Mouse (Mus musculus) neural tube, embryonic 12.5 days (tissue): ENCODE results near the gene Ctu1. TPM values are rescaled to one million over a fixed set of nuclear protein-coding genes. Genes with fewer than 3 reads are reported as not detected.

Source experiments
- ATAC-seq: fragments of 200-750 bp; cut with Nextera tagmentation; 2 replicates; pipeline ENCODE4 v1.8.0; 2017; ENCODE audit warnings: low read depth, mild to moderate bottlenecking, moderate TSS enrichment, moderate library complexity; ENCODE audit not compliant: low FRiP score
- H3K27ac ChIP-seq: fragments of 300-500 bp; sonication (generic); 2 replicates; pipeline ENCODE4 v1.5.1; 2016
- H3K27me3 ChIP-seq: fragments of 300-500 bp; sonication (generic); replicated peaks from 2 replicates; pipeline ENCODE4 v1.6.1; 2016; ENCODE audit warnings: mild to moderate bottlenecking
- H3K36me3 ChIP-seq: fragments of 300-500 bp; sonication (generic); 2 replicates; pipeline ENCODE4 v1.6.1; 2016; ENCODE audit warnings: mild to moderate bottlenecking
- H3K4me1 ChIP-seq: fragments of 300-500 bp; sonication (generic); 2 replicates; pipeline ENCODE4 v1.6.1; 2016
- H3K4me2 ChIP-seq: fragments of 300-500 bp; sonication (generic); replicated peaks from 2 replicates; pipeline ENCODE4 v1.6.1; 2016; ENCODE audit warnings: mild to moderate bottlenecking
- H3K4me3 ChIP-seq: fragments of 300-500 bp; sonication (generic); 2 replicates; pipeline ENCODE4 v1.5.1; 2016
- H3K9ac ChIP-seq: fragments of 300-500 bp; sonication (generic); 2 replicates; pipeline ENCODE4 v1.6.1; 2016; ENCODE audit warnings: mild to moderate bottlenecking
- H3K9me3 ChIP-seq: fragments of 300-500 bp; sonication (generic); 2 replicates; pipeline ENCODE4 v1.6.1; 2016; ENCODE audit warnings: mild to moderate bottlenecking
- WGBS: fragments of 180-500 bp; shearing (Covaris S2); methylation state at CpG from one replicate; pipeline ENCODE4 v1.1.7; 2016; 5-methylcytosine and 5-hydroxymethylcytosine counted together
- polyA plus RNA-seq: library from polyadenylated mRNA; unstranded; fragments of >200 nt; fragmentation: Nextera tagmentation; extraction: Ambion mirVana; gene quantifications from 2 replicates; pipeline ENCODE4 v1.2.1, GENCODE M21; 2016

Ctu1 gene
- polyA plus RNA-seq, result 19.6 and 19.9 TPM in 2 replicates

GRCm38 (mm10) chr7:43671809-43672580, at the start of gene Ctu1:
Gene Ctu1 (plus strand): TSS chr7:43672016.
- peaks cover 8% of the 10 kb centered on the region for H3K4me1 ChIP-seq
- H3K27me3 ChIP-seq, result no peaks in the 10 kb centered on the region
- no peak within 1 kb of the TSS for H3K27ac ChIP-seq
- H3K9me3 ChIP-seq, result no peaks in the 10 kb centered on the region; the same call in 1 of the 2 replicates
- under 1% methylated on average over 26 of the region's 26 CpGs for WGBS
- H3K4me3 ChIP-seq, result peak within 1 kb of the TSS; percentile 61
- H3K9ac ChIP-seq, result peak within 1 kb of the TSS; percentile 67
- ATAC-seq, result peak; percentile 93
- H3K36me3 ChIP-seq, result peaks cover 25% of the 10 kb centered on the region
- H3K4me2 ChIP-seq, result peak within 1 kb of the TSS; percentile 75

GRCm38 (mm10) chr7:43622927-43623326, 48.9 kb upstream of the Ctu1 start:
- H3K36me3 ChIP-seq, result no peaks in the 10 kb centered on the region
- H3K4me2 ChIP-seq, result no peak overlapping the region
- no peaks in the 10 kb centered on the region for H3K4me1 ChIP-seq
- H3K9me3 ChIP-seq, result no peaks in the 10 kb centered on the region
- no peak for ATAC-seq
- H3K9ac ChIP-seq, result no peak overlapping the region
- H3K27me3 ChIP-seq, result no peaks in the 10 kb centered on the region
- H3K4me3 ChIP-seq, result no peak overlapping the region
- WGBS, result 84% methylated on average over 7 of the region's 7 CpGs
- no peak overlapping the region for H3K27ac ChIP-seq

- Histone ChIP-seq H3K4me3 (no peak overlapping the region), H3K9ac (no peak overlapping the region), H3K36me3 (no peaks in the 10 kb centered on the region), H3K27ac (no peak overlapping the region), H3K4me2 (peak overlapping the region; percentile 31), H3K27me3 (no peaks in the 10 kb centered on the region), H3K9me3 (no peaks in the 10 kb centered on the region), H3K4me1 (no peaks in the 10 kb centered on the region)
- ATAC-seq, result no peak
- 14% methylated on average over 10 of the region's 10 CpGs for WGBS
Measured at GRCm38 (mm10) chr7:43623819-43624218, 48.0 kb upstream of the Ctu1 start.

- no peaks in the 10 kb centered on the region for H3K9me3 ChIP-seq
- H3K9ac ChIP-seq, result no peak overlapping the region
- H3K4me2 ChIP-seq, result no peak overlapping the region
- no peak overlapping the region for H3K4me3 ChIP-seq
- H3K27ac ChIP-seq, result no peak overlapping the region
- H3K4me1 ChIP-seq, result no peaks in the 10 kb centered on the region
- H3K36me3 ChIP-seq, result no peaks in the 10 kb centered on the region
- WGBS, result 66% methylated on average over 3 of the region's 3 CpGs
- no peak for ATAC-seq
- H3K27me3 ChIP-seq, result no peaks in the 10 kb centered on the region
Measured at GRCm38 (mm10) chr7:43625065-43625464, 46.8 kb upstream of the Ctu1 start.

GRCm38 (mm10) chr7:43625794-43626422, 45.9 kb upstream of the Ctu1 start:
- 84% methylated on average over 8 of the region's 8 CpGs for WGBS
- no peak overlapping the region for H3K27ac ChIP-seq
- no peak for ATAC-seq

GRCm38 (mm10) chr7:43633940-43634339, 37.9 kb upstream of the Ctu1 start:
- no peaks in the 10 kb centered on the region for H3K27me3 ChIP-seq
- H3K4me2 ChIP-seq, result no peak overlapping the region
- ATAC-seq, result no peak
- no peak overlapping the region for H3K27ac ChIP-seq
- WGBS, result 57% methylated on average over 4 of the region's 4 CpGs
- no peaks in the 10 kb centered on the region for H3K4me1 ChIP-seq
- H3K9ac ChIP-seq, result no peak overlapping the region
- H3K36me3 ChIP-seq, result no peaks in the 10 kb centered on the region
- H3K4me3 ChIP-seq, result no peak overlapping the region
- H3K9me3 ChIP-seq, result no peaks in the 10 kb centered on the region

More at GRCm38 (mm10) chr7:43625794-43626422, 45.9 kb upstream of the Ctu1 start:
- Histone ChIP-seq H3K4me3 (no peak overlapping the region), H3K9ac (no peak overlapping the region), H3K27me3 (no peaks in the 10 kb centered on the region), H3K4me2 (no peak overlapping the region), H3K4me1 (no peaks in the 10 kb centered on the region), H3K36me3 (no peaks in the 10 kb centered on the region), H3K9me3 (no peaks in the 10 kb centered on the region)

- Histone ChIP-seq H3K9ac (no peak within 1 kb of the TSS), H3K27ac (no peak within 1 kb of the TSS), H3K4me1 (no peaks in the 10 kb centered on the region), H3K4me2 (no peak within 1 kb of the TSS), H3K36me3 (no peaks in the 10 kb centered on the region), H3K9me3 (no peaks in the 10 kb centered on the region), H3K4me3 (no peak within 1 kb of the TSS), H3K27me3 (no peaks in the 10 kb centered on the region)
- no peak for ATAC-seq
- 77% methylated on average over 6 of the region's 6 CpGs for WGBS
Measured at GRCm38 (mm10) chr7:43634500-43634899, 37.3 kb upstream of the Ctu1 start, which contains the start of gene Ceacam18. Gene Ceacam18 (plus strand): TSS chr7:43634707.

- H3K9me3 ChIP-seq, result no peaks in the 10 kb centered on the region
- H3K4me1 ChIP-seq, result no peaks in the 10 kb centered on the region
- WGBS, result 71% methylated on average over 2 of the region's 2 CpGs
- H3K27me3 ChIP-seq, result no peaks in the 10 kb centered on the region
- H3K36me3 ChIP-seq, result no peaks in the 10 kb centered on the region
- no peak overlapping the region for H3K9ac ChIP-seq
- H3K27ac ChIP-seq, result no peak overlapping the region
- no peak for ATAC-seq
- no peak overlapping the region for H3K4me2 ChIP-seq
- H3K4me3 ChIP-seq, result no peak overlapping the region
Measured at GRCm38 (mm10) chr7:43636194-43636593, 35.6 kb upstream of the Ctu1 start.

- H3K36me3 ChIP-seq, result no peaks in the 10 kb centered on the region
- no peak for ATAC-seq
- no peaks in the 10 kb centered on the region for H3K4me1 ChIP-seq
- no peaks in the 10 kb centered on the region for H3K27me3 ChIP-seq
- H3K4me3 ChIP-seq, result no peak overlapping the region
- 69% methylated on average over 1 of the region's 1 CpGs for WGBS
- no peaks in the 10 kb centered on the region for H3K9me3 ChIP-seq
- no peak overlapping the region for H3K4me2 ChIP-seq
- no peak overlapping the region for H3K9ac ChIP-seq
- H3K27ac ChIP-seq, result no peak overlapping the region
Measured at GRCm38 (mm10) chr7:43637118-43637517, 34.7 kb upstream of the Ctu1 start.

DNA sequence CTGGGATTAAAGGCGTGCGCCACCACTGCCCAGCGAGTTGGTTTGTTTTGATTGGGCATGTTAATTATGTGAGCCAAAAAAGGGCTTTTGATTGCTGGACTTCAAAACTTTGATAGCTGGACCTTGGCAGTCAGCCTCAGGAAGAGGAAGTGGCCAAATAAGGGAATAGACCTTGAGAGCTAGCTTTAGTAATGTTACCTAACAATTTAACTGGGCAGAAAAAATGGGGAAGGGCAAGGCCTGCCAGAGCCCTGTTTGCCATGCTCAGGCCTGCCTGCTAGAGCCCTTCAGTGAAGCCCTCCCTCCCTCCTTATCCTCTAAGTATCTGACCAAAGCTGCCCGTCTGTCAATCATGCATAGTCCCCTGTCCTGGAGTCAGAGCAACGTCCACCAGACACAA, 29.2 kb upstream of the Ctu1 start:
- Histone ChIP-seq H3K9me3 (no peaks in the 10 kb centered on the region), H3K27ac (no peak overlapping the region), H3K4me2 (no peak overlapping the region), H3K4me1 (no peaks in the 10 kb centered on the region), H3K36me3 (no peaks in the 10 kb centered on the region), H3K27me3 (no peaks in the 10 kb centered on the region), H3K9ac (no peak overlapping the region), H3K4me3 (no peak overlapping the region)
- ATAC-seq, result no peak
- 86% methylated on average over 5 of the region's 5 CpGs for WGBS

DNA sequence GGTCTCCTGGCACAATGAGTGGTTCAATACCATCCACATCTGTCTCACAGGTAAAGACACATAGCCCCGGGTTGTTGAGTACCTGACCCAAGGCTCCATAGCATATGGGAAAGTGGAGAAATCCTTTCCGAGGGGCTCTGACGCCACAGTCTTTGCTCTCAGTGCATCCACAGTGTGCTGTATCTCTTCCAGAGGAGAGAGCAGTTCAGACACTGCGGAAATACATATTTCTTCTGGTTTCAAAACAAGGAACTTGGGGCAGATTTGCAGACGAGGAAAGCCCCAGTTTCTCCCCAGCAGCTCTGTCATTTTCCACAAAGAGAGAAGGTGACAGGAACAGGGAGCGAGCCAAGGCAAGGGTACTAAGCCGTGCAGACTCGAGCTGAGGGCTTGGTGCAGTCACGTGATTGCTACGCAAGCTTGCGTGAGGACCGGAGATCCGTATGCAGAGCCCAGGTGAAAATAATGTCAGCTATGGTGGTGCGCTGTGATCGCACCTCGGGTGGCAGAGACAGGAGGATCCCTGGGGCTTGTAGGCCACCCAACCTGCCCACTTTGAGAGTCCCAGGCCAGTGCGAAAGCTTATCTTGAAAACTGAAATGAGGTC, 28.7 kb upstream of the Ctu1 start:
- Histone ChIP-seq H3K36me3 (no peaks in the 10 kb centered on the region), H3K27ac (no peak overlapping the region), H3K4me3 (no peak overlapping the region), H3K4me2 (no peak overlapping the region), H3K27me3 (no peaks in the 10 kb centered on the region), H3K4me1 (no peaks in the 10 kb centered on the region), H3K9me3 (no peaks in the 10 kb centered on the region), H3K9ac (no peak overlapping the region)
- no peak for ATAC-seq
- WGBS, result 85% methylated on average over 17 of the region's 17 CpGs

DNA sequence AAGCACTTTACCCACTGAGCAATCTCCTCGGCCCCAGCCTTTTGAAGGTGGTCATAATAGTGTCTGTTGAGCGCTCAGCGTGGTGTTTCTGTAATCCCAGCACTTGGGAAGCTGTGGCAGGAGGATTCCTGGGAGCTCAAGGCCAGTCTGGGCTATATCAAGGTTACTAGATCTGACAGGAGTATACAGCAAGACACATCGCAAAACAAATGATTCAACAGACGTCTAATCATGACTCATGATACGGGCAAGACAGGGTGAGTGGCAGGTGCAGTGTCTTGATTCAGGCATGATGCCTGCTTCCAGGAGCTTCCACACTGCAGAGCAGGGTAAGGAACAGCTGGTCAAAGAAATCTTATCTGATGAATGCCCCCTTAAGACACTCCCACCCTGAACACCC, 19.1 kb upstream of the Ctu1 start:
- Histone ChIP-seq H3K4me2 (no peak overlapping the region), H3K27me3 (no peaks in the 10 kb centered on the region), H3K9ac (no peak overlapping the region), H3K4me3 (no peak overlapping the region), H3K4me1 (no peaks in the 10 kb centered on the region), H3K36me3 (no peaks in the 10 kb centered on the region), H3K9me3 (0 out of 2 replicates have a peak, but pooled peaks cover 3% of the 10 kb centered on the region), H3K27ac (no peak overlapping the region)
- no peak for ATAC-seq
- 89% methylated on average over 6 of the region's 6 CpGs for WGBS
